Mouse (Mus musculus) limb, embryonic 11.5 days (tissue): ENCODE measurements at regions not wholly inside any gene's neighbourhood (a gene's known extent, or its start where the extent isn't known, plus 50 kb on each side); places are given as distances from the start of the nearest gene placed in this dataset.

ENCODE experiments used
- ATAC-seq: fragments of 200-750 bp; cut with Nextera tagmentation; 2 replicates; pipeline ENCODE4 v1.8.0; 2017; ENCODE audit warnings: low read depth; ENCODE audit not compliant: insufficient number of reproducible peaks, low FRiP score, low TSS enrichment
- DNase-seq: peaks from one replicate; pipeline ENCODE4 v3.0.0-alpha.2; 2015; ENCODE audit warnings: low spot score
- H3K27ac ChIP-seq: fragments of 300-500 bp; sonication (generic); replicated peaks from 2 replicates; pipeline ENCODE4 v1.5.1; 2014; ENCODE audit warnings: low read depth, mild to moderate bottlenecking, low read length
- H3K27me3 ChIP-seq: fragments of 300-500 bp; sonication (generic); 2 replicates; pipeline ENCODE4 v1.6.1; 2014; ENCODE audit warnings: mild to moderate bottlenecking, low read length, mixed read lengths; ENCODE audit not compliant: control insufficient read depth, insufficient read depth
- H3K36me3 ChIP-seq: fragments of 300-500 bp; sonication (generic); 2 replicates; pipeline ENCODE4 v1.6.1; 2014; ENCODE audit warnings: mild to moderate bottlenecking, low read length, moderate library complexity, mixed read lengths; ENCODE audit not compliant: control insufficient read depth, insufficient read depth
- H3K4me1 ChIP-seq: fragments of 300-500 bp; sonication (generic); 2 replicates; pipeline ENCODE4 v1.6.1; 2014; ENCODE audit warnings: low read length, mixed read lengths; ENCODE audit not compliant: control insufficient read depth, insufficient read depth
- H3K4me2 ChIP-seq: fragments of 300-500 bp; sonication (generic); 2 replicates; pipeline ENCODE4 v1.6.1; 2014; ENCODE audit warnings: low read depth, mild to moderate bottlenecking, moderate library complexity; ENCODE audit not compliant: severe bottlenecking
- H3K4me3 ChIP-seq: fragments of 300-500 bp; sonication (generic); 2 replicates; pipeline ENCODE4 v1.5.1; 2014; ENCODE audit warnings: low read depth, low read length
- H3K9ac ChIP-seq: fragments of 300-500 bp; sonication (generic); 2 replicates; pipeline ENCODE4 v1.6.1; 2014; ENCODE audit warnings: mild to moderate bottlenecking, low read length
- H3K9me3 ChIP-seq: fragments of 300-500 bp; sonication (generic); 2 replicates; pipeline ENCODE4 v1.6.1; 2016; ENCODE audit warnings: low read length; ENCODE audit not compliant: control insufficient read depth
- WGBS: fragments of 180-500 bp; shearing (Covaris S2); extraction: QIAGEN DNeasy Blood & Tissue Kit; methylation state at CpG from one replicate; pipeline ENCODE4 v1.1.7; 2014; 5-methylcytosine and 5-hydroxymethylcytosine counted together

GRCm38 (mm10) chr6:88964071-88964470, 62.0 kb downstream of the Tpra1 start:
- Histone ChIP-seq H3K4me2 (no peak overlapping the region), H3K4me3 (no peak overlapping the region), H3K9ac (no peak overlapping the region), H3K27ac (no peak overlapping the region), H3K27me3 (no peaks in the 10 kb centered on the region), H3K36me3 (no peaks in the 10 kb centered on the region), H3K9me3 (no peaks in the 10 kb centered on the region), H3K4me1 (0 out of 2 replicates have a peak, but pooled peaks cover 2% of the 10 kb centered on the region)
- DNase-seq (no peak), ATAC-seq (no peak)
- WGBS = 78% methylated on average over 7 of the region's 7 CpGs

GRCm38 (mm10) chr6:88964911-88965310, 62.9 kb downstream of the Tpra1 start:
- WGBS = 88% methylated on average over 6 of the region's 6 CpGs
- Histone ChIP-seq H3K27me3 (no peaks in the 10 kb centered on the region), H3K36me3 (no peaks in the 10 kb centered on the region), H3K4me1 (0 out of 2 replicates have a peak, but pooled peaks cover 2% of the 10 kb centered on the region), H3K4me3 (no peak overlapping the region), H3K9me3 (no peaks in the 10 kb centered on the region), H3K4me2 (no peak overlapping the region), H3K27ac (no peak overlapping the region), H3K9ac (no peak overlapping the region)
- DNase-seq (no peak), ATAC-seq (no peak)

GRCm38 (mm10) chr6:88965361-88966226, 63.5 kb downstream of the Tpra1 start:
- Histone ChIP-seq H3K9ac (no peak overlapping the region), H3K27ac (no peak overlapping the region), H3K36me3 (no peaks in the 10 kb centered on the region), H3K9me3 (no peaks in the 10 kb centered on the region), H3K4me3 (no peak overlapping the region), H3K4me1 (0 out of 2 replicates have a peak, but pooled peaks cover 2% of the 10 kb centered on the region), H3K27me3 (no peaks in the 10 kb centered on the region), H3K4me2 (no peak overlapping the region)
- WGBS = 70% methylated on average over 19 of the region's 19 CpGs
- ATAC-seq (no peak), DNase-seq (no peak)

GRCm38 (mm10) chr6:88966501-88966900, 64.5 kb downstream of the Tpra1 start:
- Histone ChIP-seq H3K27me3 (no peaks in the 10 kb centered on the region), H3K4me3 (no peak overlapping the region), H3K36me3 (no peaks in the 10 kb centered on the region), H3K4me2 (no peak overlapping the region), H3K9me3 (no peaks in the 10 kb centered on the region), H3K4me1 (no peaks in the 10 kb centered on the region), H3K27ac (no peak overlapping the region), H3K9ac (no peak overlapping the region)
- DNase-seq (no peak), ATAC-seq (no peak)
- 74% methylated on average over 4 of the region's 4 CpGs for WGBS

GRCm38 (mm10) chr6:88968842-88969241, 66.8 kb downstream of the Tpra1 start:
- no peak for ATAC-seq
- Histone ChIP-seq H3K27ac (no peak overlapping the region), H3K9ac (no peak overlapping the region), H3K4me1 (no peaks in the 10 kb centered on the region), H3K4me2 (no peak overlapping the region), H3K9me3 (no peaks in the 10 kb centered on the region), H3K4me3 (no peak overlapping the region), H3K27me3 (no peaks in the 10 kb centered on the region), H3K36me3 (no peaks in the 10 kb centered on the region)
- WGBS = 50% methylated on average over 4 of the region's 4 CpGs
- no peak for DNase-seq

GRCm38 (mm10) chr6:88971729-88972128, 69.7 kb downstream of the Tpra1 start:
- ATAC-seq (no peak), DNase-seq (no peak)
- H3K9me3 ChIP-seq = no peaks in the 10 kb centered on the region
- H3K27me3 ChIP-seq = no peaks in the 10 kb centered on the region
- no peak overlapping the region for H3K4me3 ChIP-seq
- no peaks in the 10 kb centered on the region for H3K36me3 ChIP-seq
- no peaks in the 10 kb centered on the region for H3K4me1 ChIP-seq
- H3K9ac ChIP-seq = no peak overlapping the region
- H3K4me2 ChIP-seq = no peak overlapping the region
- H3K27ac ChIP-seq = no peak overlapping the region
- 18% methylated on average over 9 of the region's 9 CpGs for WGBS

GRCm38 (mm10) chr6:88974457-88974856, 72.4 kb downstream of the Tpra1 start:
- no peak overlapping the region for H3K4me3 ChIP-seq
- no peaks in the 10 kb centered on the region for H3K4me1 ChIP-seq
- no peak overlapping the region for H3K9ac ChIP-seq
- WGBS = 51% methylated on average over 7 of the region's 7 CpGs
- no peaks in the 10 kb centered on the region for H3K36me3 ChIP-seq
- ATAC-seq = no peak
- no peaks in the 10 kb centered on the region for H3K27me3 ChIP-seq
- no peak overlapping the region for H3K27ac ChIP-seq
- no peak overlapping the region for H3K4me2 ChIP-seq
- DNase-seq = no peak
- H3K9me3 ChIP-seq = no peaks in the 10 kb centered on the region

GRCm38 (mm10) chr6:88976581-88976980, 74.5 kb downstream of the Tpra1 start:
- Histone ChIP-seq H3K9me3 (no peaks in the 10 kb centered on the region), H3K9ac (no peak overlapping the region), H3K27me3 (no peaks in the 10 kb centered on the region), H3K4me3 (no peak overlapping the region), H3K36me3 (no peaks in the 10 kb centered on the region), H3K27ac (no peak overlapping the region), H3K4me1 (no peaks in the 10 kb centered on the region), H3K4me2 (no peak overlapping the region)
- 14% methylated on average over 13 of the region's 13 CpGs for WGBS
- DNase-seq (no peak), ATAC-seq (no peak)
